Mouse (Mus musculus): ENCODE measurements around the gene Fastk.
"Not testable (repeated sequence)": the region's sequence is repeated elsewhere in the genome, so short reads cannot be mapped to it uniquely, and the experiment has no call there.

GRCm38 (mm10) chr5:24396254-24396653 is 48.8 kb downstream of the Fastk start:
- TF ChIP-seq EP300 (optimal IDR thresholded peaks at IDR 0.05), result not testable (repeated sequence)
- TF ChIP-seq CTCF (IDR thresholded peaks at IDR 0.05; ENCODE audit: low read depth), result peak; percentile 31
